Mouse (Mus musculus): ENCODE measurements around the gene Cldnd1. TPM values are rescaled to one million over a fixed set of nuclear protein-coding genes. Genes with fewer than 3 reads are reported as not detected.
A peak's percentile ranks its signal among the peaks of the same experiment; 100 is the strongest.

Gene Cldnd1
- polyA plus RNA-seq, 1 experiment from 2014 or later = 125 TPM

GRCm38 (mm10) chr16:58722292-58722691 is 5.4 kb upstream of the Cldnd1 start:
- WGBS = 90% methylated on average over 2 of the region's 2 CpGs

DNA sequence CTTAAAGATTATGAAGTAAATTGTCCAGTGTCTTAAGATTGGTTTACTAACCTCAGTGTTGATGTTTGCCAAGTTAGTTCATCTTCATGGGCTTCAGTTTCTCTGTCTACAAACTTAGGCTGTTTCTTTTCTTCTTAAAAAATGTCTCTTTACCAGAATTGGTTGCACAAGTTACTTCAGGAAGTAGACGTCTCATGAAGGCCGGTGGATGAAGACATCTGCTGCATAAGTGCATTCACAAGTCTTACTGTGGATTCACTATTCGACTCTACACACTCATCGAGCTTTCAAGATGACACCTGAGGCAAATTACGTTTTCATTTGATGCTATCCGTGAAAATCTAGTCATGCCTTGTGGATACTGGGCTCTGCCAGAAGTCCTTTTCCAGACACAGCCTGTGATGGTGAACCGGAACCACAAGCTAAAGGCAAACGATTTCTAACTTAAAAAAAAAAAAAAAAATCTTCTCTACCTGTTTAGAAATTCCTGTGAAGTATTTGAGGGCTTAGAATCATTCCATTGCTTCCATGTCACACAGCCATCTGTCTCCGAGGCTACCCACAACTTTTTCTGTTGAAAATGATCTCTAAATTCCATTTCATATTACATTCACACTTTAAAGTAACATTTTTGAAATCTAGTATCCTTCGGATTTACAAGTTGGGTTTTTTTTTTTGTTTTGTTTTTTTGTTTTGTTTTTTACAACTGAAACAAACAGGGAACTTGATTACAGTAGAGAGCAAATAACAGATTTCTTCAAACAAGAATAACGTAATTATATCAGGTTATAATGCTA is 832 bp upstream of the Cldnd1 start:
- Histone ChIP-seq H3K4me3 (ENCODE audit: low read length) (peak overlapping the region; percentile 47; the same call in 1 of the 2 replicates), H3K36me3 (ENCODE audit: control insufficient read depth, insufficient read depth, low read length) (peaks cover 18% of the 10 kb centered on the region), H3K27ac (ENCODE audit: low read depth, low read length) (no peak overlapping the region), H3K27me3 (ENCODE audit: control insufficient read depth, insufficient read depth, low read length) (no peaks in the 10 kb centered on the region), H3K9me3 (ENCODE audit: control insufficient read depth, low read length) (no peaks in the 10 kb centered on the region), H3K4me1 (ENCODE audit: control insufficient read depth, insufficient read depth, low read length) (no peaks in the 10 kb centered on the region), H3K9ac (ENCODE audit: low read depth, low read length) (no peak overlapping the region), H3K4me2 (replicated peaks; ENCODE audit: low read depth, low read length) (peak overlapping the region; percentile 42)
- no peak for ATAC-seq (ENCODE audit: low FRiP score, low TSS enrichment)
- WGBS = 77% methylated on average over 11 of the region's 11 CpGs

More at GRCm38 (mm10) chr16:58722292-58722691, 5.4 kb upstream of the Cldnd1 start:
- Histone ChIP-seq H3K27me3 (ENCODE audit: control insufficient read depth, insufficient read depth, low read length) (no peaks in the 10 kb centered on the region), H3K4me3 (ENCODE audit: low read length) (no peak overlapping the region), H3K4me2 (replicated peaks; ENCODE audit: low read depth, low read length) (no peak overlapping the region), H3K9ac (ENCODE audit: low read depth, low read length) (no peak overlapping the region), H3K9me3 (ENCODE audit: control insufficient read depth, low read length) (no peaks in the 10 kb centered on the region), H3K4me1 (ENCODE audit: control insufficient read depth, insufficient read depth, low read length) (no peaks in the 10 kb centered on the region), H3K27ac (ENCODE audit: low read depth, low read length) (no peak overlapping the region), H3K36me3 (ENCODE audit: control insufficient read depth, insufficient read depth, low read length) (no peaks in the 10 kb centered on the region)
- ATAC-seq (ENCODE audit: low FRiP score, low TSS enrichment) = no peak

DNA sequence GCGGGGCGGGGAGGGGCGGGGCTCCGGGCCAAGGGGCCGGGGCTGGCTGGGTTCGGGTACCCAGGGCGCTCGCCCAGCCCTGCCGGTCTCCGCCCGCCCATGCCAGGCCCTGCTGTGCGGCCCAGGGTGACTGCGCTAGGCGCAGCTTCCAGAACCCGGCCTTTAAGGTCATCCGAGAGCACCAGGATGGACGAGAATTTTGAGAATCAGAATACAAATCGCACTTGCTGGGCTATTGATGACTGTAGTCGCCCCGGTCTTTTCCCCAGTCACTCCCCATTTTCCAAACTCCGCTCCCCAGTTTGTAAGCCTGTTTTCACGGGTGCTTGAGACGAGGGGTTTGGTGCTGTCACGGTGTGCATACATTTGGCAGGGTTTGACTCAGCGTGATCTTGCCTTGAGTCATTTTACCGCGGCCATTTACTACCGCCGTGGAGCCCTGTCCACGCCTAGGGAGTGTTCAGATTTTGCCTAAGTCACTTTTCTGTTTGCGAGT is 514 bp downstream of the Cldnd1 start:
- Histone ChIP-seq H3K9ac (ENCODE audit: low read depth, low read length) (peak overlapping the region; percentile 62), H3K9me3 (ENCODE audit: control insufficient read depth, low read length) (no peaks in the 10 kb centered on the region), H3K4me2 (replicated peaks; ENCODE audit: low read depth, low read length) (peak overlapping the region; percentile 50), H3K27me3 (ENCODE audit: control insufficient read depth, insufficient read depth, low read length) (no peaks in the 10 kb centered on the region), H3K36me3 (ENCODE audit: control insufficient read depth, insufficient read depth, low read length) (peaks cover 28% of the 10 kb centered on the region), H3K4me1 (ENCODE audit: control insufficient read depth, insufficient read depth, low read length) (no peaks in the 10 kb centered on the region), H3K4me3 (ENCODE audit: low read length) (peak overlapping the region; percentile 47), H3K27ac (ENCODE audit: low read depth, low read length) (peak overlapping the region; percentile 72)
- WGBS = 2% methylated on average over 29 of the region's 31 CpGs
- peak; percentile 93 for ATAC-seq (ENCODE audit: low FRiP score, low TSS enrichment)

DNA sequence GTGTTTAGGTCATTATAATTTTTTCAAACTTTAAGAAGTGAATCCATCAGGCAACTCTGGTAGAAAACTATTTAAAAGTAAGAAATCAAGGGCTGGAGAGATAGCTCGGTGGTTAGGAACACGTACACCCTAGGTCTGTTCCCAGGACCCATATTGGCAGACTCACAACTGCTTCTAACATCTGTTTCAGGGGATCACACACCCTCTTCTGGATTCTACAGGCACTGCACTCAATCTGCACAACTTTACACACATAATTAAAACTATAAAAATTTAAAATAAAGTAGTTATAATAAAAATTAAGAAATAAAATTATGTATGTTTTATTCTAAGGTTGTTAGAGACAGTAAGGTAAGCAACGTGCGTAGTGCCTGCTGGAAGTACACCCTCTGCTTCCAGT is 10.5 kb downstream of the Cldnd1 start:
- Histone ChIP-seq H3K9ac (ENCODE audit: low read depth, low read length) (no peak overlapping the region), H3K9me3 (ENCODE audit: control insufficient read depth, low read length) (no peaks in the 10 kb centered on the region), H3K36me3 (ENCODE audit: control insufficient read depth, insufficient read depth, low read length) (peaks cover 18% of the 10 kb centered on the region; the same call in 1 of the 2 replicates), H3K27ac (ENCODE audit: low read depth, low read length) (no peak overlapping the region), H3K27me3 (ENCODE audit: control insufficient read depth, insufficient read depth, low read length) (no peaks in the 10 kb centered on the region), H3K4me1 (ENCODE audit: control insufficient read depth, insufficient read depth, low read length) (no peaks in the 10 kb centered on the region), H3K4me2 (replicated peaks; ENCODE audit: low read depth, low read length) (no peak overlapping the region), H3K4me3 (ENCODE audit: low read length) (no peak overlapping the region)
- no peak for ATAC-seq (ENCODE audit: low FRiP score, low TSS enrichment)
- 83% methylated on average over 4 of the region's 4 CpGs for WGBS

DNA sequence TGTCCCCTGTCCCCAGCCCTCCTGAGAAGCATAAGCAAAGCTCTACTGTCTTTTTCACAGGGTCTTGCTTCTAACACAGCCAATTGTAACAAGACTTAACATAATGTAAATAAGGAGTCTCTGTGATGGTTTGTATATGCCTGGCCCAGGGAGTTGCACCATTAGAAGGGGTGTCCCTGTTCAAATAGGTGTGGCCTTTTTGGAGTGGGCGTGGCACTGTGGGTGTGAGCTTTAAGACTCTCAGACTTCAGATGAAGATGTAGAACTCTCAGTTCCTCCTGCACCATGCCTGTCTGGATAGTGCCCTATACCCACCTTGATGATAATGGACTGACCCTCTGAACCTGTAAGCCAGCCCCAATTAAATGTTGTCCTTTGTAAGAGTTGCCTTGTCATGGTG is 11.1 kb downstream of the Cldnd1 start:
- no peak overlapping the region for H3K4me2 ChIP-seq (replicated peaks; ENCODE audit: low read depth, low read length)
- 88% methylated on average over 1 of the region's 1 CpGs for WGBS
- peaks cover 13% of the 10 kb centered on the region; the same call in 1 of the 2 replicates for H3K36me3 ChIP-seq (ENCODE audit: control insufficient read depth, insufficient read depth, low read length)
- no peak overlapping the region for H3K9ac ChIP-seq (ENCODE audit: low read depth, low read length)
- ATAC-seq (ENCODE audit: low FRiP score, low TSS enrichment) = no peak
- H3K27me3 ChIP-seq (ENCODE audit: control insufficient read depth, insufficient read depth, low read length) = no peaks in the 10 kb centered on the region
- H3K4me1 ChIP-seq (ENCODE audit: control insufficient read depth, insufficient read depth, low read length) = no peaks in the 10 kb centered on the region
- H3K27ac ChIP-seq (ENCODE audit: low read depth, low read length) = no peak overlapping the region
- no peaks in the 10 kb centered on the region for H3K9me3 ChIP-seq (ENCODE audit: control insufficient read depth, low read length)
- no peak overlapping the region for H3K4me3 ChIP-seq (ENCODE audit: low read length)

- no peaks in the 10 kb centered on the region for H3K4me1 ChIP-seq (ENCODE audit: control insufficient read depth, insufficient read depth, low read length)
- no peak for ATAC-seq (ENCODE audit: low FRiP score, low TSS enrichment)
- no peak overlapping the region for H3K4me3 ChIP-seq (ENCODE audit: low read length)
- no peaks in the 10 kb centered on the region for H3K27me3 ChIP-seq (ENCODE audit: control insufficient read depth, insufficient read depth, low read length)
- no peaks in the 10 kb centered on the region for H3K9me3 ChIP-seq (ENCODE audit: control insufficient read depth, low read length)
- WGBS = 90% methylated on average over 5 of the region's 5 CpGs
- no peak overlapping the region for H3K9ac ChIP-seq (ENCODE audit: low read depth, low read length)
- peaks cover 1% of the 10 kb centered on the region; the same call in 1 of the 2 replicates for H3K36me3 ChIP-seq (ENCODE audit: control insufficient read depth, insufficient read depth, low read length)
- H3K27ac ChIP-seq (ENCODE audit: low read depth, low read length) = no peak overlapping the region
- no peak overlapping the region for H3K4me2 ChIP-seq (replicated peaks; ENCODE audit: low read depth, low read length)
Measured at GRCm38 (mm10) chr16:58740751-58741150, 13.0 kb downstream of the Cldnd1 start.

DNA sequence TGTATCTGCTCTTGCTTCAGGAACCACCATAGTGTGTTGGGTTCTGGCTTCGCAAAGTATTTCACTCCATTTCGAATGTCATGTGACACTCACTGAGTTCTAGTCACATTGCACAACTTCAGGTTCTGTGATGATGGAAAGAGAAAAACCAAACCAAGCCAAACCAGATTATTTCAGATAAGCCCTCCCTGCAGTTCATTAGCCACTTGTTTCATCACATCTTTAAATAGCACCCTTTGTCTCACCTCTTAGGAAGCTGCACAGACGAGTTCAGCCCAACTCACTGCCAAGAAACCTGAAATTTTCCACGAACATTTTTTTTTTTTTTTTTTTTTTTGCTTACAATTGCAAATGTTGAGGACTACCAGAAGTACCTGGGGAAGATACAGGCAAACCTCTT is 19.0 kb downstream of the Cldnd1 start:
- Histone ChIP-seq H3K27me3 (ENCODE audit: control insufficient read depth, insufficient read depth, low read length) (no peaks in the 10 kb centered on the region), H3K4me3 (ENCODE audit: low read length) (no peak overlapping the region), H3K27ac (ENCODE audit: low read depth, low read length) (no peak overlapping the region), H3K4me2 (replicated peaks; ENCODE audit: low read depth, low read length) (no peak overlapping the region), H3K9me3 (ENCODE audit: control insufficient read depth, low read length) (no peaks in the 10 kb centered on the region), H3K4me1 (ENCODE audit: control insufficient read depth, insufficient read depth, low read length) (no peaks in the 10 kb centered on the region), H3K36me3 (ENCODE audit: control insufficient read depth, insufficient read depth, low read length) (no peaks in the 10 kb centered on the region), H3K9ac (ENCODE audit: low read depth, low read length) (no peak overlapping the region)
- no peak for ATAC-seq (ENCODE audit: low FRiP score, low TSS enrichment)
- 71% methylated on average over 4 of the region's 4 CpGs for WGBS

DNA sequence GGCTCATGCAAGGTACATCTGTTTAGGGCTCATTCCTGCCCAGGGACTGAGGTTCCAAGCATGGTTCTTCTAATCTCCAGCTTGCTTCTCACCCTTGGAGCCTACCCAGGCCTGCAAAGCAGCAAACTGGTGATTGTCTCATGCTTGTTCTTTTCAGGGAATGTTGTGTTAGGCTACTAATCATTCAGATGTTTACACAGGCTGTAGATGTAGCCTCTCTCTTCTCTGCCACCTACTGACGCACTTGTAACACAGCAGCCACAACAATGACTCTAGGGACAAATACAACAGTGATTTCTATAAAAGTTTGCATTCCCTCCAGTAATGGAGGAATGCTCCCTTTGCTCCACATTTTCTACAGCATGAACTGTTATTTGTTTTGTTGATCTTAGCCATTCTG is 23.6 kb downstream of the Cldnd1 start:
- Histone ChIP-seq H3K9ac (ENCODE audit: low read depth, low read length) (no peak overlapping the region), H3K9me3 (ENCODE audit: control insufficient read depth, low read length) (no peaks in the 10 kb centered on the region), H3K27ac (ENCODE audit: low read depth, low read length) (no peak overlapping the region), H3K4me1 (ENCODE audit: control insufficient read depth, insufficient read depth, low read length) (no peaks in the 10 kb centered on the region), H3K4me2 (replicated peaks; ENCODE audit: low read depth, low read length) (no peak overlapping the region), H3K36me3 (ENCODE audit: control insufficient read depth, insufficient read depth, low read length) (no peaks in the 10 kb centered on the region), H3K4me3 (ENCODE audit: low read length) (no peak overlapping the region), H3K27me3 (ENCODE audit: control insufficient read depth, insufficient read depth, low read length) (no peaks in the 10 kb centered on the region)
- 36% methylated on average over 1 of the region's 1 CpGs for WGBS
- no peak for ATAC-seq (ENCODE audit: low FRiP score, low TSS enrichment)

GRCm38 (mm10) chr16:58756191-58756590 is 28.5 kb downstream of the Cldnd1 start:
- H3K27ac ChIP-seq (ENCODE audit: low read depth, low read length) = no peak overlapping the region
- no peaks in the 10 kb centered on the region for H3K4me1 ChIP-seq (ENCODE audit: control insufficient read depth, insufficient read depth, low read length)
- ATAC-seq (ENCODE audit: low FRiP score, low TSS enrichment) = no peak
- no peak overlapping the region for H3K9ac ChIP-seq (ENCODE audit: low read depth, low read length)
- no peaks in the 10 kb centered on the region for H3K27me3 ChIP-seq (ENCODE audit: control insufficient read depth, insufficient read depth, low read length)
- no peaks in the 10 kb centered on the region for H3K36me3 ChIP-seq (ENCODE audit: control insufficient read depth, insufficient read depth, low read length)
- no peak overlapping the region for H3K4me2 ChIP-seq (replicated peaks; ENCODE audit: low read depth, low read length)
- no peaks in the 10 kb centered on the region for H3K9me3 ChIP-seq (ENCODE audit: control insufficient read depth, low read length)
- no peak overlapping the region for H3K4me3 ChIP-seq (ENCODE audit: low read length)

Measured in kidney, embryonic 14.5 days (tissue).